Mouse (Mus musculus) CH12.LX (cell line): ENCODE measurements around the gene Cpeb3. TPM values are rescaled to one million over a fixed set of nuclear protein-coding genes. Genes with fewer than 3 reads are reported as not detected.

ENCODE experiments used
- DNase-seq: peaks from one replicate; pipeline ENCODE4 v3.0.0-alpha.2; 2013; ENCODE audit errors: extremely low read depth
- H3K27ac ChIP-seq: 2 replicates; pipeline ENCODE4 v1.5.1; 2012; ENCODE audit warnings: low read depth, mild to moderate bottlenecking, control low read depth, moderate library complexity; ENCODE audit not compliant: insufficient read depth
- H3K27me3 ChIP-seq: replicated peaks from 2 replicates; pipeline ENCODE3; 2012; ENCODE audit warnings: inconsistent platforms
- H3K36me3 ChIP-seq, 2 experiments: replicated peaks in 1 of 2; 2 replicates each; pipeline versions ENCODE3 to v1.6.1; 2012; ENCODE audit warnings: inconsistent platforms in 1 of 2, low read length in 1 of 2, mild to moderate bottlenecking in 1 of 2, mixed read lengths in 1 of 2, moderate library complexity in 1 of 2; ENCODE audit not compliant: control insufficient read depth in 1 of 2, insufficient read depth in 1 of 2
- H3K4me1 ChIP-seq, 2 experiments: 2 replicates each; pipeline ENCODE4 v1.6.1; 2012; ENCODE audit warnings: inconsistent platforms in 1 of 2, moderate library complexity in 1 of 2; ENCODE audit not compliant: insufficient read depth in 2 of 2, control insufficient read depth in 1 of 2
- H3K4me2 ChIP-seq: 2 replicates; pipeline ENCODE4 v1.6.1; 2012; ENCODE audit warnings: low read depth, mild to moderate bottlenecking, control low read depth; ENCODE audit not compliant: poor library complexity, insufficient read depth, severe bottlenecking
- H3K4me3 ChIP-seq, 3 experiments: fragments of 150-350 bp in 1 of 3; sonication (generic) in 1 of 3; replicated peaks in 1 of 3; 2 replicates each; pipeline versions ENCODE3 to v1.5.1; 2011 to 2012; ENCODE audit warnings: low read depth in 2 of 3, low read length in 2 of 3, mild to moderate bottlenecking in 2 of 3, moderate library complexity in 2 of 3, control low read depth in 1 of 3, improper control_type of control experiment in 1 of 3, inconsistent platforms in 1 of 3, mixed read lengths in 1 of 3; ENCODE audit not compliant: poor library complexity in 1 of 3
- H3K79me2 ChIP-seq: replicated peaks from 2 replicates; pipeline ENCODE4 v1.6.1; 2012; ENCODE audit warnings: mild to moderate bottlenecking, moderate library complexity; ENCODE audit not compliant: control insufficient read depth, poor library complexity, insufficient read depth, severe bottlenecking; ENCODE audit errors: extremely low read depth
- H3K9ac ChIP-seq: 2 replicates; pipeline ENCODE4 v1.6.1; 2012; ENCODE audit warnings: low read depth, mild to moderate bottlenecking, control low read depth, moderate library complexity; ENCODE audit not compliant: insufficient read depth
- H3K9me3 ChIP-seq: replicated peaks from 2 replicates; pipeline ENCODE3; 2012; ENCODE audit warnings: low read length, inconsistent platforms, mixed read lengths
- CHD1 ChIP-seq: IDR thresholded peaks from 2 replicates; pipeline ENCODE4 v1.6.1; 2012; ENCODE audit warnings: low read depth, low read length, improper control_type of control experiment, inconsistent platforms
- CHD2 ChIP-seq: IDR thresholded peaks from 2 replicates; pipeline ENCODE4 v1.6.1; 2011; ENCODE audit warnings: low read length, improper control_type of control experiment
- CTCF ChIP-seq, 2 experiments: IDR thresholded peaks in 1 of 2; conservative IDR thresholded peaks in 1 of 2; 2 replicates each; pipeline ENCODE4 v1.5.1; 2011 to 2012; ENCODE audit warnings: low read depth in 2 of 2, low read length in 2 of 2, improper control_type of control experiment in 1 of 2, inconsistent platforms in 1 of 2, mild to moderate bottlenecking in 1 of 2, moderate library complexity in 1 of 2
- JUND ChIP-seq: conservative IDR thresholded peaks from 2 replicates; pipeline ENCODE4 v1.6.1; 2011; ENCODE audit warnings: low read depth, low read length, improper control_type of control experiment
- MAFK ChIP-seq: IDR thresholded peaks from 2 replicates; pipeline ENCODE4 v1.6.1; 2011; ENCODE audit warnings: low read length, improper control_type of control experiment; ENCODE audit not compliant: insufficient replicate concordance
- MAZ ChIP-seq: IDR thresholded peaks from 2 replicates; pipeline ENCODE4 v1.6.1; 2012; ENCODE audit warnings: low read depth, mild to moderate bottlenecking, inconsistent platforms, low read length, improper control_type of control experiment, moderate library complexity
- MEF2A ChIP-seq: IDR thresholded peaks from 2 replicates; pipeline ENCODE4 v1.6.1; 2014; ENCODE audit warnings: low read depth, mild to moderate bottlenecking, inconsistent platforms, low read length, improper control_type of control experiment, borderline replicate concordance
- NRF1 ChIP-seq: IDR thresholded peaks from 2 replicates; pipeline ENCODE4 v1.6.1; 2014; ENCODE audit warnings: low read depth, mild to moderate bottlenecking, inconsistent platforms, low read length, improper control_type of control experiment, moderate library complexity
- PAX5 ChIP-seq: IDR thresholded peaks from 2 replicates; pipeline ENCODE4 v1.6.1; 2012; ENCODE audit warnings: low read length, inconsistent platforms, mixed read lengths
- RCOR1 ChIP-seq: conservative IDR thresholded peaks from 2 replicates; pipeline ENCODE4 v1.6.1; 2012; ENCODE audit warnings: low read depth, mild to moderate bottlenecking, inconsistent platforms, low read length, improper control_type of control experiment
- TCF12 ChIP-seq: IDR thresholded peaks from 2 replicates; pipeline ENCODE4 v1.6.1; 2014; ENCODE audit warnings: low read depth, mild to moderate bottlenecking, inconsistent platforms, low read length, improper control_type of control experiment
- UBTF ChIP-seq: IDR thresholded peaks from 2 replicates; pipeline ENCODE4 v1.6.1; 2012; ENCODE audit warnings: low read depth, mild to moderate bottlenecking, inconsistent platforms, low read length, improper control_type of control experiment, moderate library complexity
- ZC3H11A ChIP-seq: IDR thresholded peaks from 2 replicates; pipeline ENCODE4 v1.6.1; 2012; ENCODE audit warnings: low read depth, mild to moderate bottlenecking, inconsistent platforms, low read length, improper control_type of control experiment
- ZKSCAN1 ChIP-seq: IDR thresholded peaks from 2 replicates; pipeline ENCODE4 v1.6.1; 2012; ENCODE audit warnings: low read depth, inconsistent platforms, low read length, improper control_type of control experiment, borderline replicate concordance
- ZMIZ1 ChIP-seq: IDR thresholded peaks from 2 replicates; pipeline ENCODE4 v1.6.1; 2012; ENCODE audit warnings: low read depth, mild to moderate bottlenecking, inconsistent platforms, low read length, improper control_type of control experiment
- ZNF384 ChIP-seq: IDR thresholded peaks from 2 replicates; pipeline ENCODE4 v1.6.1; 2012; ENCODE audit warnings: low read depth, low read length, improper control_type of control experiment, inconsistent platforms
- dilution Hi-C: fragments of 300-500 bp; cut with MboI; formaldehyde crosslinking; loops from 2 replicates; pipeline ENCODE4 v1.14.3; 2020; ENCODE audit warnings: low sequenced_read_pairs; ENCODE audit not compliant: extremely low pct_unique_long_range_greater_than_20kb, extremely low pct_ligation_motif_present
- in situ Hi-C: fragments of 300-500 bp; cut with MboI; formaldehyde crosslinking; loops from 3 replicates; pipeline ENCODE4 v1.14.3; 2019; ENCODE audit warnings: low sequenced_read_pairs, low pct_ligation_motif_present, low pct_unique_long_range_greater_than_20kb, mixed read lengths
- polyA plus RNA-seq: library from polyadenylated mRNA; unstranded; fragments of >175 nt; gene quantifications from 2 replicates; pipeline ENCODE4 v1.2.1, GENCODE M21; 2012; ENCODE audit warnings: low read depth; ENCODE audit not compliant: insufficient read length
- total RNA-seq, 2 experiments: library from RNA; depleted of rRNA; stranded (reverse); fragments of 300-350 nt in 1 of 2; fragments of >200 nt in 1 of 2; gene quantifications; 2 replicates each; pipeline ENCODE4 v1.2.3; 2012 to 2014

The Cpeb3 gene
- total and polyA plus RNA-seq, 3 experiments = 1.5 to 3.1 (median 1.5) TPM

GRCm38 (mm10) chr19:37020531-37020930 lies 187.9 kb downstream of the Cpeb3 start:
- no peak overlapping the region for H3K4me3 ChIP-seq
- TF ChIP-seq JUND = no peak
- TF ChIP-seq TCF12 = no peak
- no peak for TF ChIP-seq ZMIZ1
- no peak for TF ChIP-seq RCOR1
- dilution Hi-C loops (no loop called here), in situ Hi-C loops (no loop called here)
- no peak overlapping the region for H3K9ac ChIP-seq
- H3K4me2 ChIP-seq = no peak overlapping the region
- H3K4me1 ChIP-seq = peaks cover 7 to 38% of the 10 kb centered on the region in 2 experiments
- H3K36me3 ChIP-seq = peaks cover 0 to 3% of the 10 kb centered on the region in 2 experiments
- H3K27me3 ChIP-seq = no peaks in the 10 kb centered on the region
- no peak overlapping the region for H3K27ac ChIP-seq
- DNase-seq = no peak
- peaks cover 4% of the 10 kb centered on the region for H3K9me3 ChIP-seq
- H3K79me2 ChIP-seq = no peaks in the 10 kb centered on the region

- no peak for TF ChIP-seq CHD1
- TF ChIP-seq ZC3H11A = no peak
- no peak for TF ChIP-seq CHD2
- no peak for TF ChIP-seq JUND
- no peak for TF ChIP-seq CTCF (conservative IDR thresholded peaks at IDR 0.05 in 1 of 2, IDR thresholded peaks at IDR 0.05 in 1 of 2; ENCODE audit: low read depth in 2 of 2, low read length in 2 of 2)
- no peak for TF ChIP-seq PAX5
- TF ChIP-seq MAZ = no peak
- TF ChIP-seq MEF2A = no peak
- no peak for TF ChIP-seq ZNF384
- TF ChIP-seq NRF1 = no peak
- TF ChIP-seq MAFK = no peak
- no peak for TF ChIP-seq UBTF
- no peak for TF ChIP-seq ZKSCAN1
- Histone ChIP-seq H3K27me3 (no peaks in the 10 kb centered on the region), H3K4me1 (peaks cover 7 to 28% of the 10 kb centered on the region in 2 experiments), H3K36me3 (peaks cover 4 to 6% of the 10 kb centered on the region in 2 experiments), H3K4me2 (no peak overlapping the region), H3K9me3 (peaks cover 6% of the 10 kb centered on the region), H3K27ac (no peak overlapping the region), H3K79me2 (no peaks in the 10 kb centered on the region), H3K4me3 (no peak overlapping the region), H3K9ac (no peak overlapping the region)
- dilution Hi-C loops = no loop called here
- no peak for DNase-seq
- in situ Hi-C loops = no loop called here
Measured at GRCm38 (mm10) chr19:37018931-37019330, 189.5 kb downstream of the Cpeb3 start.
